Comparison of ENCODE assay signal across 15 mouse cellular contexts in the genomic region with DNA sequence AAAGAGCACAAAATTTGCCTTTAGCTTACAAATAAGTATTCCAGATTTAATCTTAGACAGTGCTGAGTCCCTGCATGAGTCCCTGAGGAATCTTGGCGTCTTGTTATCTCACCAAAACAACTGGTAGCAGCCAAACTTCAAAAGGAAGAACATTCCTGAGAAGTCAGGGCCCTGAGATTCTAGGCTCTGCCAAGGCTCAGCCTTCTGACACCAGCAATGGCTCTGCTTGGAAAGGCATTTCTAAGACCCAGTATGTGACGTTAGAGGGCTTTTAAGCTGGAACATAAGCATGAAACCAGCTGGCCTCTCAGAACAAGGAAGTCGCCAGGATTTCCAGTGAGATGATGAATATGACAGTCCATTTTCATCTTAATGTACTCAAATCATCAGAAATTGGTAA.
DNase-seq lines count a peak whose midpoint lies in the region; ATAC-seq and TF ChIP-seq lines count a peak whose summit lies in the region.
"Had no signal": no experiment of that assay in that cellular context is flagged by ENCODE, and none has a peak within 500 bp of the region (broad histone marks: within the 10 kb centered on the region; RNA-seq: fewer than 3 reads in every experiment).

No protein-coding gene starts in this region.

- no peaks in the 10 kb centered on the region for H3K27me3 ChIP-seq in lung, postnatal 0 days (replicated peaks; ENCODE audit: insufficient read depth, low read length)
- H3K27me3 ChIP-seq: midbrain, embryonic 15.5 days had no signal

- TF ChIP-seq CTCF in lung, postnatal 0 days (IDR thresholded peaks at IDR 0.05), result no peak

- no peaks in the 10 kb centered on the region for H3K4me1 ChIP-seq in lung, postnatal 0 days (ENCODE audit: insufficient read depth, low read depth, low read length)
- H3K4me1 ChIP-seq: hindbrain, embryonic 10.5 days; midbrain, embryonic 15.5 days had no signal

- H3K27ac ChIP-seq in lung, postnatal 0 days (ENCODE audit: low read length), result no peak overlapping the region
- H3K27ac ChIP-seq: hindbrain, embryonic 10.5 days; macrophage; midbrain, embryonic 15.5 days had no signal

- peak; percentile 37; the same call in 1 of the 2 replicates for ATAC-seq in lung, postnatal 0 days
- no peak for ATAC-seq in erythroblast, adult 5-6 weeks (replicated peaks; ENCODE audit: low FRiP score, poor library complexity, severe bottlenecking)
- ATAC-seq: forebrain, postnatal 0 days; midbrain, embryonic 15.5 days had no signal

- no peak overlapping the region for H3K4me2 ChIP-seq in lung, postnatal 0 days (replicated peaks; ENCODE audit: low read depth, low read length)
- H3K4me2 ChIP-seq: midbrain, embryonic 15.5 days had no signal

- H3K9ac ChIP-seq in lung, postnatal 0 days (replicated peaks; ENCODE audit: low read depth), result no peak overlapping the region
- H3K9ac ChIP-seq: forebrain, postnatal 0 days; midbrain, embryonic 15.5 days had no signal

- no peak for TF ChIP-seq EP300 in lung, postnatal 0 days (IDR thresholded peaks at IDR 0.05)

- 13% methylated on average over 3 of the region's 3 CpGs for WGBS in lung, postnatal 0 days

- H3K4me3 ChIP-seq in lung, postnatal 0 days (ENCODE audit: low read depth, low read length), result no peak overlapping the region
- H3K4me3 ChIP-seq: hindbrain, embryonic 10.5 days; midbrain, embryonic 15.5 days had no signal

- DNase-seq in gastrocnemius, adult 18-20 months (ENCODE audit: low spot score), result peak; percentile 15
- DNase-seq in gastrocnemius, postnatal 10 days, result no peak
- DNase-seq in kidney, adult 8-10 months, result peak; percentile 2 to 3
- DNase-seq in kidney, postnatal 4 days, result no peak
- peak; percentile 25 for DNase-seq in adrenal gland, postnatal 10 days
- DNase-seq in lung, postnatal 0 days (ENCODE audit: low spot score), result peak; percentile 24
- no peak for DNase-seq in frontal cortex, postnatal 25 days (ENCODE audit: low spot score in 2 of 2)
- DNase-seq: cerebellum, adult 9-10 months; embryo, embryonic 11 days; forebrain, postnatal 0 days; thymus, adult 2 months had no signal

- H3K9me3 ChIP-seq in lung, postnatal 0 days (ENCODE audit: low read length), result no peaks in the 10 kb centered on the region
- H3K9me3 ChIP-seq: hindbrain, embryonic 10.5 days; midbrain, embryonic 15.5 days had no signal

- H3K36me3 ChIP-seq in lung, postnatal 0 days (ENCODE audit: insufficient read depth, low read length), result no peaks in the 10 kb centered on the region
- H3K36me3 ChIP-seq: hindbrain, embryonic 10.5 days; midbrain, embryonic 15.5 days had no signal

Comparison
In these comparisons a context has a peak if more than half of its experiments do, and no peak if none do; other contexts are left out.
1. DNase-seq: peak in gastrocnemius, adult 18-20 months (single experiment), kidney, adult 8-10 months (2 of 2), adrenal gland, postnatal 10 days (single experiment) and lung, postnatal 0 days (single experiment); none in gastrocnemius, postnatal 10 days (single experiment), kidney, postnatal 4 days (0 of 2) and frontal cortex, postnatal 25 days (0 of 2).